Mouse (Mus musculus) heart, postnatal 25 days (tissue): ENCODE data around the gene Zbtb40. TPM values are rescaled to one million over a fixed set of nuclear protein-coding genes. Genes with fewer than 3 reads are reported as not detected.

Experiments used
- DNase-seq: peaks from one replicate; pipeline ENCODE4 v3.0.0; 2022; ENCODE audit warnings: low spot score
- intact Hi-C: fragments of 180-260 bp; cut with DNase I; formaldehyde crosslinking; loops from one replicate; pipeline ENCODE4 v1.15.1; 2025
- total RNA-seq, 2 experiments: library from RNA; stranded (reverse); gene quantifications; 2 replicates each; pipeline ENCODE4 v1.2.3; 2021

Zbtb40 gene
- total RNA-seq, 2 experiments from 2014 or later = 7.5 to 7.9 TPM

DNA sequence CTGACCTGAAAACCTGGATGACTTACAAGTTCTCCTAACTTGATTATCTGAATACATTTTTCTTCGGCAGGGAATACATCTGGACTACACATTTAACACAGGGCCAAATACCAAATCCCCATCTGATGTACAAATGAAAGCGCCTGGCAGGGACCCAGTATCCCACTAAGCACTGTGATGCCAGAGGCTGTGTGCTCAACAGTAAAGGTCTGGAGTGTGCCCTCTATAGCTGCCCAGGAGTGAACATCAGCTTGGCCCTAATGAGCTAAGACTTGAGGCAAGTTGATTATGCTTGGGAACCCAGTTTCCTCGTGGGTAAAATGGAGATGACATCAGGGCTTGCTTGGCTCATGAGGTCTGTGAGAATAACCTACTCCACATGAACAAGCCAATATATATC is 10.1 kb downstream of the Zbtb40 start:
- intact Hi-C loops = no loop called here
- DNase-seq = no peak

DNA sequence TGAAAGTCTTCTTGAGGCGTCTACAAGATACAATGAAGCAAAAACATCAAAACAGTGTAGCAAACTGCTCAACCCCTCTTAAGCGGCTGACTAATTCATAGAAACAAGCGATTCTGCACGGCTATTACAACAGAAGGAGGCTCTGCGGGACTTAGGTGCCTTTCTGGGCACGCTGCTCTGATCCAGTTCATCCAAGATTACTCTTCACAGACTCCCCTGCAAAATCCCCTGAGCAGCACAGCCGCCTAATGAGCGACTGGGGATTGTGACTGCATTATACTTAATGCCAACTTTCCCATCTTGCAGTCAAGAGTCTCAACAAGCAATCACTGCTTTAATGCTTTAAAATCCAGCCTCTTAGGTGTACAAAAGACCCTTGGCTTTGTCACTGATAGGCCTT is 10.5 kb downstream of the Zbtb40 start:
- DNase-seq = no peak
- intact Hi-C loops = no loop called here

DNA sequence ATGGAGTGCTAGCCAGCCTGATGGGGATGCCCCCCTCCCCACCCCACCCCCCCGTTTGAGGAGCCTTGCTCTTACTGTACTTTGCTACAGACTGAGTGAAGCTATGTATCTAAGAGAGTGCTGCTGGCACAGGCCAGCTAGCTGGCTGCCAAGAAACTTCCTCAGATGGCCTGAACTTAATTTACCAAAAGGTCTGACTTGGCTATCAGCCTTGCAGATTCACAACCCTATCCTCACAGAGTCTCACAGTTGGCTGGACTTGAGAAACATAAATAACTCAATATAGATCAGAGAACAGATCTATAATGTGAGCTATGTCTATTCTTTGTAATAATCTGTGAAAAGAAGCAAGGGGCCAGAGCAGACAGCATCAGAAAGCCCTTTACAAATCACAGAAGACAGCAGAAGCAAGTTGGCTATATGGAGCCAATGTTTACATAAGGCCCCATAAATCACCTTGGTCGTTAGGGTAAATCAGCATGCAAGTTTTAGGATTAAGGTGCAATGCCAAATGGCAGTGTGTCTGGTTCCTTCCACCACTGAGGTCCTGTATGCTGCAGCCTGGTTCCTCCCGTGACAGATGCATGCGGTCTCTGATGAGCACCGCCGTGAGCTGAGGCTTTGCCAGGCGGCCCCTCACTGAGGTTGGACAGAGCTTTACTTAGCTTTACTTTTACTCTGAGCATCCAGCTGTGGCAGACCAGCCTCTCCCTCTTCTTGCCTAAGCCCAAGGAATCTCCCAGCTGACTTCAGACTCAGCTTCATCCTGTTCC is 15.3 kb downstream of the Zbtb40 start:
- no peak for DNase-seq

GRCm38 (mm10) chr4:137032456-137032855 is 16.1 kb downstream of the Zbtb40 start:
- DNase-seq = no peak
- intact Hi-C loops = no loop called here

More for the DNA sequence above, 15.3 kb downstream of the Zbtb40 start:
- intact Hi-C loops = no loop called here

GRCm38 (mm10) chr4:137031319-137031718 is 17.3 kb downstream of the Zbtb40 start:
- DNase-seq = no peak
- intact Hi-C loops = no loop called here

DNA sequence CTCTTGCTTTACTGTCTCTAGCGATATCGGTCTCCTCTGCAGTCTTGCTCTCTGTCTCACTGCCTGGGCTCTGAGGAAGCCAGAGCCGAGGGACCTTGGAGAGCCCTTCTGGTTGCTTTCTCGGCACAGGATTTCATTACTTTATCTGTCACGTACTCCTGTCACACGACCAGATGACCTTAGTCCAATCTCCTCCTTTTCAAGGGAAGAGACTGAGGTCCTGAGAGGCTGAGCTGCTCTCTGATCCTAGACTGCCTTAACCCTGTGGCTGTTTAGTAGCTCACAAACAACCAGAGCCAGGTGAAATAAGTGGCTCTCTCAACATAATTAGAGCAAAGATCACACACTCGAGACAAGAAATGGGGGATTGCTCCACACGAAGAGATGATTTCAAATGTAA is 19.3 kb downstream of the Zbtb40 start:
- DNase-seq = no peak

DNA sequence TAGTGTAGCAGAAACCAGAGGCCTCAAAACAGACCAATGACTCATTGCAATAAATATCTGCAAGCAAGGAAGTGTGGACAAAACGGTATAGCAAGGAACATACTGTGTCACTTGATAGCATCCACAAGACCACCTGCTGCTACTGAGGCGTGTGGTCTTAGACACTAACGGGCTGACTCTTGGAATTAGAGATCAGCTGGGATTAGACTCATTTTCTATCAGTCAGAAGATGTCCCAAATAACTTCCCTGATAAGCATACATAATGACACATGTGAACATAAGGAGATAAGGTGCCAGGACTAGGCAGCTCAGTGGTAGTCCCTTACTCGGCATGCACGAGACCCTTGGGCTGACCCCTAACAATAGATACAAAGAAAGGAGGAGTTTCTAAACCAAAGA is 21.6 kb downstream of the Zbtb40 start:
- intact Hi-C loops = loop anchor here (5.0 kb wide), 1 partner anchor 45 kb away; no protein-coding TSS in a partner anchor
- no peak for DNase-seq

More for the DNA sequence above, 19.3 kb downstream of the Zbtb40 start:
- intact Hi-C loops = loop anchor here (5.0 kb wide), 1 partner anchor 43 kb away; no protein-coding TSS in a partner anchor

GRCm38 (mm10) chr4:137025570-137025969 is 23.0 kb downstream of the Zbtb40 start:
- peak; percentile 24 for DNase-seq
- intact Hi-C loops = loop anchor here (5.0 kb wide), 1 partner anchor 47 kb away; no protein-coding TSS in a partner anchor

DNA sequence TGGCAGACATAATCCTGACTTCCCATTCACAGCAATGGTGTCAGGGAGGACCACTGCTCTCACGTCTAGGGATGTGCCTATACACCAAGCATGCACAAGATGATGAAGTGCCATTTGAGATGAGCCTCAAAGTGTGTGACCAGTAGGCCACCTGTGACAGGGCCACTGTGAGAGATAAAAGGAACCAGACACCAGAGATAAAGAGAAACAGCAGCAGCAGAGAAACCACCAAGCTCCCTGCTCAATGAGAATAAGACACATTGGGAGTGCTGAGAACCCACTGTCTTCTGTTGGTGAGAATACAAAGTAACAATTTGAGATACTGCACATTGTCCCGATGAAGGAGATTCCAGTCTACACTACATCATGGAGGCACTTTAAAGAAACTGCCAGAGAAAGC is 23.5 kb downstream of the Zbtb40 start:
- intact Hi-C loops = loop anchor here (5.0 kb wide), 1 partner anchor 47 kb away; no protein-coding TSS in a partner anchor

DNA sequence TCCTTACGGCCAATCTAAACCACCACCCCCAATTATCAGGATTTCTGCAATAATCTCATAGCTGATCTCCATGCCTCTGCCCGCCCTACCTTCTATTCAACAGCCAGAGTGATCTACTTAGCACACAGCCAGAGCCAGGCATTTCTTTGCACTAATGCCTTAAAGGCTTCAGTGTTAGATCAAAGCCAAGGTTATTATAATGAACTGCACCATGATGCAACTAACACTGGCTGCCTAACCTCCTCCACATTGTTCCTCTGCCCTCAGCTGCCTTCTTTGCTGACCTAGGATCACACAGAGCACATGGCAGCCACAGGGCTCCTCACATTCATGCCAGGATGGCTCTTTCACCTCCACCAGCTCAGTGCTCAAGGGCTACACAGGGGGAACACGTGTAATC is 28.5 kb downstream of the Zbtb40 start:
- intact Hi-C loops = no loop called here
- no peak for DNase-seq

More for the DNA sequence above, 23.5 kb downstream of the Zbtb40 start:
- no peak for DNase-seq

- intact Hi-C loops = no loop called here
These were observed 32.7 kb downstream of the Zbtb40 start for GRCm38 (mm10) chr4:137015934-137016333.

GRCm38 (mm10) chr4:137015476-137015856 is 33.1 kb downstream of the Zbtb40 start:
- intact Hi-C loops = no loop called here
- no peak for DNase-seq

More at GRCm38 (mm10) chr4:137015934-137016333, 32.7 kb downstream of the Zbtb40 start:
- DNase-seq = no peak

DNA sequence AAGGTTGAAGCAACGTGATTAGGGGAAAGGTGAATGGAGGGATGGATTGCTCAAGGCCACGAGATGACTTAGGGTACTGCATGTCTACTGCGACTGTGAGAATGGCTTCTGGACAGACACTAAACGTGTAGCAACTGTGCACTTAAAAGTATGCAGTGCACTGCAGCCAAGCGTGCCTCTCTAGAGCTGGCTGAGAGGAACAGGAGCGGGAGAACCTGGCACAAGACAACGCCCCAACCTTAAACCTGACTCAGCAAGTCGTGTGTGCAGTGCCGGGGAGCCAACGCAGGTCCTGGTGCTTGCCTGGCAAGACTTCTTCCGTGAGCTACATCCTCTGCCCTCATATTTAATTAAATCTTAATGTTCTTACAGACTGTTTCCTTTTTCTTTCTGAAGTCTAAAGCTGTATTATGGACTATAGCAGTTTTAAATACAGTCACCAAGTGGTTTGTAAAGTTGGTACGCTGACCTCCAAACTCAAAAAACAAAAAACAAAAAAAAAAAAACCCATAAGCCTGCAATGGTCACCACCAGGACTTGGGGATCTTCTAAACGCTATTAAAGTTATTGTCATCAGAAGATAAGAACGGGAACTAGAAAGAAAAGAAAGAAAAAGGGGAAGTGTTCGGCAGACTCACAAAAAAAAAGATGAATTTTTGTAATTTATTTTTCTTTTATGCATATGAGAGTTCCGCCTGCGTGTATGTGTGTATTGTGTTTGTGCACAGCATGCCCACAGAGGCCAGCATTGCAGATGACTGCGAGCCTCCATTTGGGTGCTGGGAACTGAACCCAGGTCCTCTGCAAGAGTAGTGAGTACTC is 33.7 kb downstream of the Zbtb40 start:
- intact Hi-C loops = no loop called here

DNA sequence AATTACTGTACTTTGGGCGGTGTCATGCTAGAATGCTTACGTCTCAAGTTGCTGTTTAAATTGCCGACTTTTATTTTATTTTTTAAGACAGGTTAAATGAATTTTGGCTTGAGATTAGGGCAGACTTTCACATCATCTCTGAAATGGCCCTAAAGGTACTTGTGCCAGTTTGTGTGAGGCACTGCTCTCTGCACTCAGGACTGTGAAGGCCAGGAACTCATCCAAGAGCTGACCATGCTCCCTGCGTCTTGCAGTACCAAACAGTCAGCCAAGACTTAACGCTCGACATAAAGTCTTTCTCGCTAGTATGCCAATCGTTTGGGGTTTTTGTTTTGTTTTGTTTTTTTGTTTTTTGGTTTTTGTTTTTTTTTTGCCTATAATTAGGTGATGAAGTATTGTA is 34.5 kb downstream of the Zbtb40 start:
- intact Hi-C loops = no loop called here

More for the DNA sequence above, 33.7 kb downstream of the Zbtb40 start:
- no peak for DNase-seq

DNA sequence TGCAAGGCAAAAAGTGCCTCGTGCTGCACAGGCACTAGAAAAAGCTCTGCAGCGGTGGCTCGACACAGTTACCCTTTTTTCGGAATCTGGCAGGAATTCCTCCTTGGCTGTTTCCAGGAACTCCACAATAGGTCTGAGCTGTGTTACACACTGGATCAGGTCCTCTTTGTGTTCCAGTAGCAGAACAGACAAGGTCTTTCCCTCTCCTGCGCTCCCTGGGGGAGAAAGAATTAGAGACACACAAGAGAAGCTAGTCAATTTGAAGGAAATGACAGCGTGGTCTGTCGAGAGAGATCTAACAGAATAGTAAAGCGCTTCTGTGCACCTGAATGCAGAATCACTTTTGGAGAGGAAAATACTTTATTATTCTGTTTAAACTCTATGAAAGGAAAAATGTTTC is 41.6 kb downstream of the Zbtb40 start:
- intact Hi-C loops = no loop called here
- no peak for DNase-seq

More for the DNA sequence above, 34.5 kb downstream of the Zbtb40 start:
- no peak for DNase-seq

DNA sequence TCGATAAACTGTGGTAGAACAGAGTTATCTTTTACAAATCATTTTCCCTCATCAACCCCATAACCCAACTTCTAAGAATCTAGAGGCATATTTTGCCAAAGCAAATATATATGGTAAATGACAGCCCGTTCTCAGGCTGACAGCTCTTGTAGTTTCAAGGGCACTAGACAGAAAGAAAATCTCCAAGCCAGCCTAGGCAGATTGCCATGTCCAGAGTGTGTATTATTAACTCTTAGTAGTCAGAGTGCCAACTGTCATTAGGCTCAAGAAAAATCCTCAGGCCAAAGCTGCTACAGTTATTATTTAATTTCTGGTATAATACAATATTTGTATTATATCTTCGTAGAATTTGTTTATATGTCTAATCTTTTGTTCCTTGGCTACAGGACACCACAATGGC is 46.8 kb downstream of the Zbtb40 start:
- intact Hi-C loops = no loop called here
- no peak for DNase-seq

DNA sequence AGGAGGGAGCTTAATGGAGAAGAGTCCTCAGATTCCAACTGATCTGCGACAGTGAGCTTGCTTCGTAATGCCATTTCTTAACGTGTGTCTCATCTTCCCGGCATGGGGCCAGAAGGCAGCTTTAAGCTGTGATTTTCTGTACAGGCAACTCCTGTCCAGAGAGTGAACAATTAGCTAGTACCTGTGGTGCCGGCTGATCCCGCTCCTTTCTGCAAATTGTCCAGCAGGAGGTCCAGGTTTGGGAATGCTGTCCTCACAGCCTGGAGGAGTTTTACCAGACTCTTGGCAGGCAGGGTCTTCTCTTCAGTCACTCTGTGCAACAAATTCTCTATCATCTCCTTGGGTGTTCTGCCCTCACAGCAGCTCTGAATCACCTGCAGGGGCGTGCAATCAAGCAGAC is 47.6 kb downstream of the Zbtb40 start:
- intact Hi-C loops = no loop called here
- no peak for DNase-seq

GRCm38 (mm10) chr4:136998371-136998770 is 50.2 kb downstream of the Zbtb40 start:
- intact Hi-C loops = no loop called here
- DNase-seq = no peak

- intact Hi-C loops = no loop called here
- no peak for DNase-seq
These were observed 50.8 kb downstream of the Zbtb40 start for GRCm38 (mm10) chr4:136997723-136998345.

DNA sequence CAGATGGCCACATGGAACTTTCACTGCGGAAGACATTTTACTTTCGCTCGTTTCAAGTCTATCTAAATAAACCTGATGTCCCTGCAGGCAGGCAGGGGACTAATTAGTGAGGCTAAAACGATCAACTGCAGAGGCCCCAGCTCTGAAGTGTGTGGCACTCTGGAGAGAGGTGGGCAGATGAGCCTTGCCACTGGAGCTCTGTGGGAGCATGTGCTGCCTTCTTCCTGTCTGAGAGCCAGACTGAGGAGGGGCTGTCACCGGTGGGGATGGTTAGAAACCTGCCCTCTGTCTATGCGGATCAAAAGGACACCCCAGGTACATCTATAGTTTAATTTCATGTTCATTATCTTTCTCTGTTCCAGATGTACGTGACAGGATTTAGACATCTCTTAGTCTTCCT is 51.7 kb downstream of the Zbtb40 start:
- no peak for DNase-seq
- intact Hi-C loops = no loop called here
